Mouse (Mus musculus) MEL (cell line): ENCODE measurements around the gene Ccl17. TPM values are rescaled to one million over a fixed set of nuclear protein-coding genes. Genes with fewer than 3 reads are reported as not detected.

Experiments used
- DNase-seq: peaks from one replicate; pipeline ENCODE4 v3.0.0; 2011; ENCODE audit warnings: low read depth, low spot score
- H3K27ac ChIP-seq: 2 replicates; pipeline ENCODE4 v1.5.1; 2012; ENCODE audit warnings: low read depth, mild to moderate bottlenecking, control low read depth, low read length, moderate library complexity; ENCODE audit not compliant: control insufficient read depth
- H3K27me3 ChIP-seq, 2 experiments: fragments of 150-350 bp in 1 of 2; sonication (generic) in 1 of 2; 2 replicates each; pipeline ENCODE4 v1.6.1; 2012; ENCODE audit warnings: low read length in 2 of 2, mild to moderate bottlenecking in 2 of 2, improper control_type of control experiment in 1 of 2, moderate library complexity in 1 of 2; ENCODE audit not compliant: insufficient read depth in 2 of 2, control insufficient read depth in 1 of 2
- H3K36me3 ChIP-seq, 2 experiments: 2 replicates each; pipeline ENCODE4 v1.6.1; 2012 to 2014; ENCODE audit warnings: low read length in 2 of 2, improper control_type of control experiment in 1 of 2, inconsistent platforms in 1 of 2, mild to moderate bottlenecking in 1 of 2; ENCODE audit not compliant: insufficient read depth in 2 of 2, control insufficient read depth in 1 of 2
- H3K4me1 ChIP-seq, 2 experiments: fragments of 150-350 bp in 1 of 2; sonication (generic) in 1 of 2; 2 replicates each; pipeline ENCODE4 v1.6.1; 2012; ENCODE audit warnings: low read length in 2 of 2, improper control_type of control experiment in 1 of 2, mild to moderate bottlenecking in 1 of 2; ENCODE audit not compliant: insufficient read depth in 2 of 2, control insufficient read depth in 1 of 2
- H3K4me3 ChIP-seq, 2 experiments: fragments of 150-350 bp in 1 of 2; sonication (generic) in 1 of 2; 2 replicates each; pipeline ENCODE4 v1.5.1; 2012; ENCODE audit warnings: low read depth in 2 of 2, low read length in 2 of 2, mild to moderate bottlenecking in 2 of 2, moderate library complexity in 2 of 2, control low read depth in 1 of 2, improper control_type of control experiment in 1 of 2; ENCODE audit not compliant: control insufficient read depth in 1 of 2, insufficient read depth in 1 of 2
- H3K79me2 ChIP-seq: 2 replicates; pipeline ENCODE4 v1.6.1; 2012; ENCODE audit warnings: mild to moderate bottlenecking, low read length, moderate library complexity; ENCODE audit not compliant: control insufficient read depth, poor library complexity, insufficient read depth
- H3K9ac ChIP-seq: 2 replicates; pipeline ENCODE4 v1.6.1; 2012; ENCODE audit warnings: low read depth, mild to moderate bottlenecking, control low read depth, low read length, moderate library complexity; ENCODE audit not compliant: control insufficient read depth, poor library complexity, severe bottlenecking
- H3K9me3 ChIP-seq: fragments of 150-350 bp; sonication (generic); replicated peaks from 2 replicates; pipeline ENCODE4 v1.6.1; 2012; ENCODE audit warnings: mild to moderate bottlenecking, low read length, improper control_type of control experiment, moderate library complexity; ENCODE audit not compliant: insufficient read depth
- CHD1 ChIP-seq: IDR thresholded peaks from 2 replicates; pipeline ENCODE4 v1.6.1; 2012; ENCODE audit warnings: low read depth, mild to moderate bottlenecking, inconsistent platforms, low read length, improper control_type of control experiment
- CHD2 ChIP-seq: IDR thresholded peaks from 2 replicates; pipeline ENCODE4 v1.6.1; 2011; ENCODE audit warnings: low read length, improper control_type of control experiment
- CTCF ChIP-seq, 3 experiments: IDR thresholded peaks in 2 of 3; conservative IDR thresholded peaks in 1 of 3; 2 replicates each; pipeline ENCODE4 v1.5.1; 2011 to 2012; ENCODE audit warnings: low read length in 3 of 3, low read depth in 2 of 3, mild to moderate bottlenecking in 2 of 3, improper control_type of control experiment in 1 of 3, inconsistent platforms in 1 of 3, mixed read lengths in 1 of 3, moderate library complexity in 1 of 3; ENCODE audit not compliant: control insufficient read depth in 1 of 3, insufficient read depth in 1 of 3, poor library complexity in 1 of 3, severe bottlenecking in 1 of 3
- ETS1 ChIP-seq: IDR thresholded peaks from 2 replicates; pipeline ENCODE4 v1.6.1; 2012; ENCODE audit warnings: low read depth, mild to moderate bottlenecking, inconsistent platforms, low read length, improper control_type of control experiment, moderate library complexity
- KAT2A ChIP-seq: conservative IDR thresholded peaks from 2 replicates; pipeline ENCODE4 v1.6.1; 2012; ENCODE audit warnings: low read depth, low read length, improper control_type of control experiment, inconsistent platforms
- MAZ ChIP-seq: IDR thresholded peaks from 2 replicates; pipeline ENCODE4 v1.6.1; 2012; ENCODE audit warnings: low read depth, mild to moderate bottlenecking, inconsistent platforms, low read length, improper control_type of control experiment
- NELFE ChIP-seq: IDR thresholded peaks from 2 replicates; pipeline ENCODE4 v1.6.1; 2011; ENCODE audit warnings: low read depth, low read length, improper control_type of control experiment
- NRF1 ChIP-seq: IDR thresholded peaks from 2 replicates; pipeline ENCODE4 v1.6.1; 2014; ENCODE audit warnings: low read depth, mild to moderate bottlenecking, inconsistent platforms, low read length, improper control_type of control experiment, moderate library complexity; ENCODE audit not compliant: poor library complexity, insufficient read depth, severe bottlenecking
- RCOR1 ChIP-seq: IDR thresholded peaks from 2 replicates; pipeline ENCODE4 v1.6.1; 2012; ENCODE audit warnings: low read depth, mild to moderate bottlenecking, inconsistent platforms, low read length, improper control_type of control experiment
- SIN3A ChIP-seq: IDR thresholded peaks from 2 replicates; pipeline ENCODE4 v1.6.1; 2012; ENCODE audit warnings: low read length, improper control_type of control experiment, inconsistent platforms
- TAL1 ChIP-seq: IDR thresholded peaks from 2 replicates; pipeline ENCODE4 v1.6.1; 2012; ENCODE audit warnings: mild to moderate bottlenecking, inconsistent platforms, low read length, moderate library complexity, mixed read lengths
- TCF12 ChIP-seq: IDR thresholded peaks from 2 replicates; pipeline ENCODE4 v1.6.1; 2014; ENCODE audit warnings: low read depth, mild to moderate bottlenecking, inconsistent platforms, low read length, improper control_type of control experiment, moderate library complexity
- UBTF ChIP-seq: IDR thresholded peaks from 2 replicates; pipeline ENCODE4 v1.6.1; 2012; ENCODE audit warnings: low read depth, mild to moderate bottlenecking, inconsistent platforms, low read length, improper control_type of control experiment, moderate library complexity, borderline replicate concordance; ENCODE audit not compliant: insufficient read depth
- USF1 ChIP-seq: IDR thresholded peaks from 2 replicates; pipeline ENCODE4 v1.6.1; 2014; ENCODE audit warnings: low read depth, mild to moderate bottlenecking, inconsistent platforms, low read length, improper control_type of control experiment, moderate library complexity
- ZMIZ1 ChIP-seq: IDR thresholded peaks from 2 replicates; pipeline ENCODE4 v1.6.1; 2012; ENCODE audit warnings: low read depth, mild to moderate bottlenecking, inconsistent platforms, low read length, improper control_type of control experiment, moderate library complexity
- polyA plus RNA-seq, 2 experiments: library from polyadenylated mRNA; stranded (reverse) in 1 of 2; unstranded in 1 of 2; fragments of >175 nt in 1 of 2; fragments of >200 nt in 1 of 2; gene quantifications; 2 replicates each; pipeline versions ENCODE4 v1.2.1 to v1.2.4; 2012; ENCODE audit warnings: low replicate concordance in 2 of 2, low read depth in 1 of 2; ENCODE audit not compliant: insufficient read length in 2 of 2, insufficient read depth in 1 of 2, missing spikeins in 1 of 2
- total RNA-seq: library from RNA; depleted of rRNA; stranded (reverse); fragments of 300-350 nt; gene quantifications from 2 replicates; pipeline ENCODE4 v1.2.3, GENCODE M21; 2012

The Ccl17 gene
- total and polyA plus RNA-seq, 3 experiments = 0.43 TPM; not detected in 2

GRCm38 (mm10) chr8:94794782-94795181 lies 15.5 kb upstream of the Ccl17 start:
- H3K9ac ChIP-seq = no peak overlapping the region
- no peak for DNase-seq
- H3K9me3 ChIP-seq = no peaks in the 10 kb centered on the region
- no peak overlapping the region for H3K4me3 ChIP-seq
- H3K79me2 ChIP-seq = no peaks in the 10 kb centered on the region
- no peaks in the 10 kb centered on the region for H3K4me1 ChIP-seq
- H3K36me3 ChIP-seq = no peaks in the 10 kb centered on the region
- no peak overlapping the region for H3K27ac ChIP-seq
- no peaks in the 10 kb centered on the region for H3K27me3 ChIP-seq
- TF ChIP-seq CTCF (IDR thresholded peaks at IDR 0.05 in 2 of 3, conservative IDR thresholded peaks at IDR 0.05 in 1 of 3; ENCODE audit: control insufficient read depth in 1 of 3, insufficient read depth in 1 of 3, low read depth in 2 of 3, low read length in 3 of 3, poor library complexity in 1 of 3, severe bottlenecking in 1 of 3) = peak in 1 of 3 experiments; percentile 2; a peak in 1 of 6 replicates
- TF ChIP-seq MAZ = no peak

- H3K27ac ChIP-seq = no peak overlapping the region
- H3K79me2 ChIP-seq = no peaks in the 10 kb centered on the region
- H3K9ac ChIP-seq = no peak overlapping the region
- H3K36me3 ChIP-seq = peaks cover 0 to 19% of the 10 kb centered on the region in 2 experiments; a peak in 2 of 4 replicates
- TF ChIP-seq CHD1 = no peak
- no peak for TF ChIP-seq ZMIZ1
- no peak for TF ChIP-seq NRF1
- no peak for TF ChIP-seq MAZ
- TF ChIP-seq TCF12 = no peak
- TF ChIP-seq TAL1 = peak; percentile 30; the same call in 1 of the 2 replicates
- no peak for TF ChIP-seq RCOR1
- TF ChIP-seq ETS1 = no peak
- TF ChIP-seq USF1 = no peak
- TF ChIP-seq KAT2A = no peak
- no peak for TF ChIP-seq CHD2
- peak; percentile 86 for TF ChIP-seq SIN3A
- no peak for TF ChIP-seq NELFE
- TF ChIP-seq UBTF = no peak
- TF ChIP-seq, all 39 proteins: peak for 2
- no peak overlapping the region for H3K4me3 ChIP-seq
- DNase-seq = peak; percentile 83
- peaks cover 8 to 43% of the 10 kb centered on the region in 2 experiments for H3K4me1 ChIP-seq
- H3K27me3 ChIP-seq = no peaks in the 10 kb centered on the region
- no peaks in the 10 kb centered on the region for H3K9me3 ChIP-seq
Measured at GRCm38 (mm10) chr8:94800278-94800968, 9.8 kb upstream of the Ccl17 start.
